Mouse (Mus musculus) lung, postnatal 0 days (tissue): ENCODE results near the gene Gpr84. TPM values are rescaled to one million over a fixed set of nuclear protein-coding genes. Genes with fewer than 3 reads are reported as not detected.

Experiments used
- ATAC-seq: fragments of 200-750 bp; cut with Nextera tagmentation; 2 replicates; pipeline ENCODE4 v1.8.0; 2017; ENCODE audit warnings: moderate library complexity
- DNase-seq: peaks from one replicate; pipeline ENCODE4 v3.0.0-alpha.2; 2016; ENCODE audit warnings: low spot score
- H3K27ac ChIP-seq: fragments of 300-500 bp; sonication (generic); 2 replicates; pipeline ENCODE4 v1.5.1; 2014; ENCODE audit warnings: antibody characterized with exemption, mild to moderate bottlenecking, low read length, mixed read lengths
- H3K27me3 ChIP-seq: fragments of 300-500 bp; sonication (generic); replicated peaks from 2 replicates; pipeline ENCODE4 v1.6.1; 2014; ENCODE audit warnings: low read length, mixed read lengths; ENCODE audit not compliant: insufficient read depth
- H3K36me3 ChIP-seq: fragments of 300-500 bp; sonication (generic); 2 replicates; pipeline ENCODE4 v1.6.1; 2014; ENCODE audit warnings: low read length, mixed read lengths; ENCODE audit not compliant: insufficient read depth
- H3K4me1 ChIP-seq: fragments of 300-500 bp; sonication (generic); 2 replicates; pipeline ENCODE4 v1.6.1; 2014; ENCODE audit warnings: antibody characterized with exemption, low read depth, low read length, mixed read lengths; ENCODE audit not compliant: insufficient read depth
- H3K4me2 ChIP-seq: fragments of 300-500 bp; sonication (generic); replicated peaks from 2 replicates; pipeline ENCODE4 v1.6.1; 2014; ENCODE audit warnings: low read depth, mild to moderate bottlenecking, low read length, moderate library complexity, mixed read lengths
- H3K4me3 ChIP-seq: fragments of 300-500 bp; sonication (generic); 2 replicates; pipeline ENCODE4 v1.5.1; 2014; ENCODE audit warnings: low read depth, low read length
- H3K9ac ChIP-seq: fragments of 300-500 bp; sonication (generic); replicated peaks from 2 replicates; pipeline ENCODE4 v1.6.1; 2014; ENCODE audit warnings: low read depth, mild to moderate bottlenecking
- H3K9me3 ChIP-seq: fragments of 300-500 bp; sonication (generic); 2 replicates; pipeline ENCODE4 v1.6.1; 2016; ENCODE audit warnings: low read length, mixed read lengths
- CTCF ChIP-seq: IDR thresholded peaks from 2 replicates; pipeline ENCODE4 v1.5.1; 2016; ENCODE audit warnings: antibody characterized with exemption, mild to moderate bottlenecking
- EP300 ChIP-seq: IDR thresholded peaks from 2 replicates; pipeline ENCODE4 v1.6.1; 2016; ENCODE audit warnings: antibody characterized with exemption, mild to moderate bottlenecking, control low read depth
- WGBS: fragments of 180-500 bp; shearing (Covaris S2); extraction: QIAGEN DNeasy Blood & Tissue Kit; methylation state at CpG from one replicate; pipeline ENCODE4 v1.1.7; 2014; 5-methylcytosine and 5-hydroxymethylcytosine counted together
- polyA plus RNA-seq: library from polyadenylated mRNA; unstranded; fragments of >200 nt; fragmentation: Nextera tagmentation; extraction: Ambion mirVana; gene quantifications from 2 replicates; pipeline ENCODE4 v1.2.1, GENCODE M21; 2015

Gpr84 gene
- polyA plus RNA-seq, 1 experiment from 2014 or later, result 0.67 TPM

GRCm38 (mm10) chr15:103318201-103318816, 7.9 kb upstream of the Gpr84 start:
- WGBS, result 80% methylated on average over 3 of the region's 3 CpGs
- H3K4me1 ChIP-seq, result peaks cover 15% of the 10 kb centered on the region; the same call in 1 of the 2 replicates

GRCm38 (mm10) chr15:103317731-103318130, 7.3 kb upstream of the Gpr84 start:
- peaks cover 14% of the 10 kb centered on the region; the same call in 1 of the 2 replicates for H3K4me1 ChIP-seq
- no peak overlapping the region for H3K9ac ChIP-seq
- H3K9me3 ChIP-seq, result no peaks in the 10 kb centered on the region
- DNase-seq (no peak), ATAC-seq (no peak)
- 90% methylated on average over 8 of the region's 8 CpGs for WGBS
- TF ChIP-seq CTCF (no peak), EP300 (no peak)
- H3K27ac ChIP-seq, result no peak overlapping the region
- H3K27me3 ChIP-seq, result no peaks in the 10 kb centered on the region
- no peaks in the 10 kb centered on the region for H3K36me3 ChIP-seq
- no peak overlapping the region for H3K4me3 ChIP-seq
- H3K4me2 ChIP-seq, result no peak overlapping the region

More at GRCm38 (mm10) chr15:103318201-103318816, 7.9 kb upstream of the Gpr84 start:
- no peaks in the 10 kb centered on the region for H3K36me3 ChIP-seq
- no peak overlapping the region for H3K9ac ChIP-seq
- H3K27me3 ChIP-seq, result no peaks in the 10 kb centered on the region
- H3K9me3 ChIP-seq, result no peaks in the 10 kb centered on the region
- TF ChIP-seq EP300 (no peak), CTCF (no peak)
- no peak for ATAC-seq
- no peak overlapping the region for H3K4me2 ChIP-seq
- DNase-seq, result no peak
- no peak overlapping the region for H3K4me3 ChIP-seq
- H3K27ac ChIP-seq, result no peak overlapping the region

- no peaks in the 10 kb centered on the region for H3K36me3 ChIP-seq
- H3K9me3 ChIP-seq, result no peaks in the 10 kb centered on the region
- no peak overlapping the region for H3K9ac ChIP-seq
- no peak overlapping the region for H3K4me2 ChIP-seq
- peaks cover 8% of the 10 kb centered on the region; the same call in 1 of the 2 replicates for H3K4me1 ChIP-seq
- no peak overlapping the region for H3K27ac ChIP-seq
- H3K4me3 ChIP-seq, result no peak overlapping the region
- DNase-seq (no peak), ATAC-seq (no peak)
- TF ChIP-seq CTCF (no peak), EP300 (no peak)
- H3K27me3 ChIP-seq, result no peaks in the 10 kb centered on the region
These were observed 6.7 kb upstream of the Gpr84 start for GRCm38 (mm10) chr15:103317120-103317519.

- H3K9me3 ChIP-seq, result no peaks in the 10 kb centered on the region
- H3K27me3 ChIP-seq, result no peaks in the 10 kb centered on the region
- WGBS, result 53% methylated on average over 10 of the region's 10 CpGs
- no peaks in the 10 kb centered on the region for H3K36me3 ChIP-seq
- DNase-seq, result peak; percentile 69
- H3K4me1 ChIP-seq, result peaks cover 8% of the 10 kb centered on the region; the same call in 1 of the 2 replicates
- peak; percentile 46 for ATAC-seq
- H3K9ac ChIP-seq, result no peak overlapping the region
- no peak overlapping the region for H3K27ac ChIP-seq
- TF ChIP-seq CTCF, result no peak
- H3K4me2 ChIP-seq, result no peak overlapping the region
- no peak overlapping the region for H3K4me3 ChIP-seq
These were observed 5.8 kb upstream of the Gpr84 start for GRCm38 (mm10) chr15:103315979-103316776.

GRCm38 (mm10) chr15:103315011-103315502, 4.6 kb upstream of the Gpr84 start:
- ATAC-seq, result peak; percentile 70
- peak; percentile 79 for DNase-seq
- no peaks in the 10 kb centered on the region for H3K9me3 ChIP-seq
- peaks cover 8% of the 10 kb centered on the region; the same call in 1 of the 2 replicates for H3K4me1 ChIP-seq
- TF ChIP-seq EP300 (no peak), CTCF (peak; percentile 84)
- no peak overlapping the region for H3K27ac ChIP-seq
- no peaks in the 10 kb centered on the region for H3K36me3 ChIP-seq
- no peak overlapping the region for H3K9ac ChIP-seq
- H3K4me2 ChIP-seq, result peak overlapping the region; percentile 54
- WGBS, result 8% methylated on average over 18 of the region's 18 CpGs
- H3K4me3 ChIP-seq, result peak overlapping the region; percentile 5; the same call in 1 of the 2 replicates
- H3K27me3 ChIP-seq, result no peaks in the 10 kb centered on the region

- Histone ChIP-seq H3K27me3 (no peaks in the 10 kb centered on the region), H3K9me3 (no peaks in the 10 kb centered on the region), H3K9ac (no peak overlapping the region), H3K4me3 (0 out of 2 replicates have a peak overlapping the region, but pooled peaks have one; percentile 5), H3K27ac (no peak overlapping the region), H3K4me1 (peaks cover 8% of the 10 kb centered on the region; the same call in 1 of the 2 replicates), H3K4me2 (peak overlapping the region; percentile 54), H3K36me3 (no peaks in the 10 kb centered on the region)
- ATAC-seq (no peak), DNase-seq (no peak)
- 50% methylated on average over 21 of the region's 22 CpGs for WGBS
- TF ChIP-seq CTCF (no peak), EP300 (no peak)
These were observed 3.8 kb upstream of the Gpr84 start for GRCm38 (mm10) chr15:103314181-103314580.
